Mouse (Mus musculus) limb, embryonic 11.5 days (tissue): ENCODE measurements around the gene Fam19a4. TPM values are rescaled to one million over a fixed set of nuclear protein-coding genes. Genes with fewer than 3 reads are reported as not detected.

ENCODE experiments used
- ATAC-seq: fragments of 200-750 bp; cut with Nextera tagmentation; 2 replicates; pipeline ENCODE4 v1.8.0; 2017; ENCODE audit warnings: low read depth; ENCODE audit not compliant: insufficient number of reproducible peaks, low FRiP score, low TSS enrichment
- DNase-seq: peaks from one replicate; pipeline ENCODE4 v3.0.0-alpha.2; 2015; ENCODE audit warnings: low spot score
- H3K27ac ChIP-seq: fragments of 300-500 bp; sonication (generic); replicated peaks from 2 replicates; pipeline ENCODE4 v1.5.1; 2014; ENCODE audit warnings: low read depth, mild to moderate bottlenecking, low read length
- H3K27me3 ChIP-seq: fragments of 300-500 bp; sonication (generic); 2 replicates; pipeline ENCODE4 v1.6.1; 2014; ENCODE audit warnings: mild to moderate bottlenecking, low read length, mixed read lengths; ENCODE audit not compliant: control insufficient read depth, insufficient read depth
- H3K36me3 ChIP-seq: fragments of 300-500 bp; sonication (generic); 2 replicates; pipeline ENCODE4 v1.6.1; 2014; ENCODE audit warnings: mild to moderate bottlenecking, low read length, moderate library complexity, mixed read lengths; ENCODE audit not compliant: control insufficient read depth, insufficient read depth
- H3K4me1 ChIP-seq: fragments of 300-500 bp; sonication (generic); 2 replicates; pipeline ENCODE4 v1.6.1; 2014; ENCODE audit warnings: low read length, mixed read lengths; ENCODE audit not compliant: control insufficient read depth, insufficient read depth
- H3K4me2 ChIP-seq: fragments of 300-500 bp; sonication (generic); 2 replicates; pipeline ENCODE4 v1.6.1; 2014; ENCODE audit warnings: low read depth, mild to moderate bottlenecking, moderate library complexity; ENCODE audit not compliant: severe bottlenecking
- H3K4me3 ChIP-seq: fragments of 300-500 bp; sonication (generic); 2 replicates; pipeline ENCODE4 v1.5.1; 2014; ENCODE audit warnings: low read depth, low read length
- H3K9ac ChIP-seq: fragments of 300-500 bp; sonication (generic); 2 replicates; pipeline ENCODE4 v1.6.1; 2014; ENCODE audit warnings: mild to moderate bottlenecking, low read length
- H3K9me3 ChIP-seq: fragments of 300-500 bp; sonication (generic); 2 replicates; pipeline ENCODE4 v1.6.1; 2016; ENCODE audit warnings: low read length; ENCODE audit not compliant: control insufficient read depth
- WGBS: fragments of 180-500 bp; shearing (Covaris S2); extraction: QIAGEN DNeasy Blood & Tissue Kit; methylation state at CpG from one replicate; pipeline ENCODE4 v1.1.7; 2014; 5-methylcytosine and 5-hydroxymethylcytosine counted together
- polyA plus RNA-seq: library from polyadenylated mRNA; unstranded; fragments of >200 nt; fragmentation: Nextera tagmentation; extraction: Ambion mirVana; gene quantifications from 2 replicates; pipeline ENCODE4 v1.2.1, GENCODE M21; 2014

The Fam19a4 gene
- polyA plus RNA-seq: 0.74 and 0.81 TPM in 2 replicates

DNA sequence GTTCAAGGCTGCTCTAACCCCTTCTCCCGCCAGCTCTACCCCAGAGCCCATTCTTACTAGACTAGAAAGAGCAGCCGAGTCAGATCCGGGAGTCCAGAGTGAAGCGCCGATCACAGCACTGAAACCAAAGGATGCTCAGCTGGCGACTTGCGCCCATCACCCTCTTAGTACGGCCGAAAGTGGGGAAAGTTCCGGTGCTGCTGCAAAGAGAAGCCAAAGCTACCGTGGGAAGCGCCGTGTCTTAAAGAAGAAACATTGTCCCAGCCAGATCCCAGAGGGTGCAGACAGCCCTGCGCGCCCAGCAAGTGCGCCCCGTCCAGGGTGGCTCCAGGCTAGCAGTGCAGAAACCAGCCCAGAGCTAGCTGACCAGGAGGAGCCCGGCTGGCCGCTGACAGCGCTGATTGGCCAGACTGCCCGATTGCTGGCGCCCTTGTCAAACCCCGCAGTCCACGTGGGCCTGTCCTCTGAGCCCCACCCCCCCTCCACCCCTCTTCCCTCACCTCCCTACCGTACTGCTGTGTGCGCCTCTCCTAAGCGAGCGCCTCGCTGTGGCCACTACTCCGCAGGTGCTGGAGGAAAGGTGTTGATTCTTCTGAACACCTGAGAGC, at the start of gene Fam19a4:
TSS of gene Fam19a4 (minus strand) at position 340 of the 608 bp plus-strand sequence.
- ATAC-seq: peak; percentile 88
- H3K4me1 ChIP-seq: 0 out of 2 replicates have a peak, but pooled peaks cover 6% of the 10 kb centered on the region
- no peaks in the 10 kb centered on the region for H3K36me3 ChIP-seq
- H3K4me3 ChIP-seq: peak within 1 kb of the TSS; percentile 36
- DNase-seq: peak; percentile 75
- H3K4me2 ChIP-seq: peak within 1 kb of the TSS; percentile 67
- H3K9me3 ChIP-seq: no peaks in the 10 kb centered on the region
- H3K27me3 ChIP-seq: peaks cover 17% of the 10 kb centered on the region
- no peak within 1 kb of the TSS for H3K9ac ChIP-seq
- WGBS: under 1% methylated on average over 30 of the region's 30 CpGs
- no peak within 1 kb of the TSS for H3K27ac ChIP-seq

DNA sequence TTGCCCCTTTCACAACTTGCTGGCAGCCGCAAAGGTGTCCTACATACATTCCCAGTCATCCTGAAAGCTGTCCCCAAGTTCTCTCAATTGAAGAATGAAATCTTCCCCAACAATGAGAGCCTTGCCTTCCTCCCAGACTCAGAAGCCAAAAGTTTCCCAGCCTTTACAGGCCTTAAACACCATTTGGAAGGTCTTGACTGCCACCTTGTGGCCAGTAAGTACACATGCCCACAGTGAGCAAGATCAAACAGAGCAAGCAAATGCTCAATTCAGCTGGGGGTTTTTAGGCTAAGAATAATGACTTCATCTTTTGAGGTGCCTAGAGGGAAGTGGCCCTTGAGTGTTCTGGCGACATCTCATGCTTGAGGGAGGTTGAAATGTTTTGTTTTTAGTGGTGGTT, 46.6 kb upstream of the Fam19a4 start:
- Histone ChIP-seq H3K4me1 (no peaks in the 10 kb centered on the region), H3K4me3 (no peak overlapping the region), H3K9me3 (no peaks in the 10 kb centered on the region), H3K27ac (no peak overlapping the region), H3K4me2 (no peak overlapping the region), H3K9ac (no peak overlapping the region), H3K36me3 (no peaks in the 10 kb centered on the region), H3K27me3 (no peaks in the 10 kb centered on the region)
- peak; percentile 61; the same call in 1 of the 2 replicates for ATAC-seq
- DNase-seq: peak; percentile 66
- 16% methylated on average over 2 of the region's 2 CpGs for WGBS

DNA sequence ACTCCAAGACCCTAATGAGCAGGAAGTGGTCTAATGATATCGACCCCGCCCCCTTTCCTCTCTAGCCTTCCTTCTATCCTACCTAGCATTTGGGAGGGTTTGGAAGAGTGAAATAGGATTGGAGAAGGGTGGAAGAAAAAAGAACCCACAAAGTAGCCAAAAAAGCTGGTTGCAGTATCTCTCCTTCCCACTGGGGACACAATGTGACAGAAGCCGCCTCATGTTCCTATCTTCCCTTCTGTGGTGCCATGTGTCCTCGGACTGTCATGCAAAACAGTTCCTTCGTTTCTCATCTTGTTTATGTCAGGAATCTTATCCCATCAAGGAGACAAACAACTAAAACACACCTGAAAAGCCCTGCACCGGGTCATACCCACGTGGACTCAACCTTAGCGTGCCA, 45.9 kb upstream of the Fam19a4 start:
- no peaks in the 10 kb centered on the region for H3K27me3 ChIP-seq
- ATAC-seq (no peak), DNase-seq (no peak)
- H3K9me3 ChIP-seq: no peaks in the 10 kb centered on the region
- 77% methylated on average over 8 of the region's 8 CpGs for WGBS
- H3K27ac ChIP-seq: no peak overlapping the region
- no peak overlapping the region for H3K9ac ChIP-seq
- no peaks in the 10 kb centered on the region for H3K36me3 ChIP-seq
- no peak overlapping the region for H3K4me3 ChIP-seq
- H3K4me1 ChIP-seq: no peaks in the 10 kb centered on the region
- H3K4me2 ChIP-seq: no peak overlapping the region

DNA sequence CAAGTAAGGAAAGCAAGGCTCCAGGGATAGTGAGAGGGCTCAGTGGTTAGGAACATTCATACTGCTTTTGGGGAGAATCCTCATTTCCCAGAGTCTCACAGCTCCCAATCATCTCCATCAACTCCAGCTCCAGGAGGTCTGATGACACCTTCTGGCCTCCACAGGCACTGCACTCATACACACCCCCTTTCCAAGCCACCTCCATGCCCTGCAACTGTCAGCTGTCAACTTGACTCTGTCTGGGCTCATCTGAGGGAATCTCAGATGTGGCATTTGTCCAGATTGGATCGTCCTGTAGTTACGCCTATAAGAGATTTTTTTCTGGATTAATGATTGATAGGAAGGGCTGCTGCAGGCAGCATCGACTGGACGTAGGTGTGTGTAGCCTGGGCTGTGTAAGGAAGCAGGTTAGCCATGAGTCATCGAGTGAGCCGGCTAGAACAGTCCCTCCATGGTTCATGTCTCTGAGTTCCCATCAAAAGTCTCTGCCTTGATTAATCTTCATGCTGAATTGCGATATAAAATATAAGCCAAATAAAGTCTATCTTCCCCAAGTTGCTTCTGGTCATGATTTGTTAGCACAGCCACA, 44.1 kb upstream of the Fam19a4 start:
- H3K27ac ChIP-seq: no peak overlapping the region
- DNase-seq (no peak), ATAC-seq (0 out of 2 replicates have a peak, but pooled peaks have one; percentile 34)
- H3K36me3 ChIP-seq: no peaks in the 10 kb centered on the region
- no peak overlapping the region for H3K9ac ChIP-seq
- no peaks in the 10 kb centered on the region for H3K27me3 ChIP-seq
- H3K4me1 ChIP-seq: no peaks in the 10 kb centered on the region
- H3K4me2 ChIP-seq: no peak overlapping the region
- H3K4me3 ChIP-seq: no peak overlapping the region
- WGBS: 82% methylated on average over 7 of the region's 7 CpGs
- no peaks in the 10 kb centered on the region for H3K9me3 ChIP-seq

DNA sequence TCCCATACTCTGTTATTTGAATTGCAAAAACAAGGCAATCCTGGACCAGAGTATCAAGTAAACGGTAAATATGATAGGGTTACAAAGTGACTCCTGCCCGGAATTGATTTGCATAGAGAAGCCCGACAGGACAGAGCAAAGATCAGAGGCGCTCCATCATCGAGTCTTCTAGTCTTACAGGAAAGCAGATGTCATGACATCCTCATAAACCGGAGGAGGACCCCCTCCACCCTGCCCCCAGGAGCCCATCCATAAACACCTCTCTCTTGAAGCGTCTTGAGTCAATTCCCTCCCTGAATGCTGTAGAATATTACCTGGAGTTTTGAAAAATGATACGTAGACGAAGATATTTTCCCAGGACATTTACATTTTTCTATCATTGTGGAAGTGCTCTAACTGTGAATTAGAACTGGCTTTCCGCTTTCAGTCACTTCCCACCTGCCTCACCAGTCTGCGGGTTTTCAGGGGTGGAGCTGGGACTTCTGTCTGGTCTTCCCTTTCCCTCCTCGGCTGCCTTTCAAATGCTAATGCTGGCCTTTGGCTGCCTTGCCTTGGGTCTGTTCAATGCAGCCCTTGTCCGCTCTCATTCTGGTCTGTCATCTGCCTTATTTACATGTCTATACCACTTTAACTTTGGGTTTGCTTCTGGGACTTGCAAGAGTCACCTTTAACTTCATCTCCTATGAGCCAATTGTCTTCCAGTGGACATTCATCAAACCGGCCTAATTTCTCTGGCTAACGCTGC, 41.9 kb upstream of the Fam19a4 start:
- 6% methylated on average over 15 of the region's 15 CpGs for WGBS
- H3K4me2 ChIP-seq: no peak overlapping the region
- no peak for DNase-seq
- no peaks in the 10 kb centered on the region for H3K27me3 ChIP-seq
- no peaks in the 10 kb centered on the region for H3K9me3 ChIP-seq
- no peak overlapping the region for H3K9ac ChIP-seq
- no peaks in the 10 kb centered on the region for H3K36me3 ChIP-seq
- ATAC-seq: no peak
- H3K4me3 ChIP-seq: no peak overlapping the region
- H3K4me1 ChIP-seq: no peaks in the 10 kb centered on the region
- H3K27ac ChIP-seq: no peak overlapping the region

DNA sequence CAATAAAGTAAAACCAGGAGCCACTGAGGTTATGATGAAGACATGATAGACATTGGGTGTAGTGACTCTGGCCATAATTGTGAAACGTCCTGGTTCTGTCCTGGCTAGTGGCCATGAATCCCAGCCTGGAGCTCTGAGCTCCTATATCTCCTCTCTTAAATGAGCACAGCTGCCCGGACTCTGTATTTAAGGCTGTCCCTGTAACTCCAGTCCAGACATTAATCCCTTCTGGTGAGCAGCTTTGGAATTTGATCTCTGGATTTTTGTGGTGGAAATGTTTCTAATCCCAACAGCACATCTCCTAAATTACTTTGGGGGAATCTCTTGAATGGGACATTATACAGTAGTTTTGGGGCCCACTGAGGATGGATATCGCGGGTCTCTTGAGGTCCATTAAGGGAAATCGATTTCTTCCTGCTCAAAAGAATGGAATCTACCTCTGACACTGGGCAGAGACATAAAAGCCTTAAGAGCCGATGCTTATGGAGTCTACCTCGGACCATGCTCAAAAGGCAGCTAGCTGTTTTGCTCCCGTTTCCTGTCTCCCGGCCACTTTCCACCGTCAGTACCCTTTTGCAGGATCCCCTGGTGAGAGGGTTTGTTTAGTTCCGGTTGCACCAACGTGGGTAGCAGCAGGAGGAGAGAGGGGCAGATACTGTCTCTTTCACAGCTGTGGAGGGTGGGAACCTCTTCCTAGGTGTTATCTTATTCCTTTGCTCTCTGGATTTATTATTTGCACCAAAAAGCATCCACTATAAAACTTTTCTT, 41.2 kb upstream of the Fam19a4 start:
- no peak overlapping the region for H3K27ac ChIP-seq
- no peak for ATAC-seq
- no peaks in the 10 kb centered on the region for H3K36me3 ChIP-seq
- H3K4me3 ChIP-seq: no peak overlapping the region
- no peak for DNase-seq
- no peak overlapping the region for H3K4me2 ChIP-seq
- H3K27me3 ChIP-seq: no peaks in the 10 kb centered on the region
- H3K9ac ChIP-seq: no peak overlapping the region
- H3K4me1 ChIP-seq: no peaks in the 10 kb centered on the region
- WGBS: 13% methylated on average over 12 of the region's 12 CpGs
- no peaks in the 10 kb centered on the region for H3K9me3 ChIP-seq

GRCm38 (mm10) chr6:97082336-97082735, 22.1 kb upstream of the Fam19a4 start:
- Histone ChIP-seq H3K9me3 (no peaks in the 10 kb centered on the region), H3K4me2 (no peak overlapping the region), H3K27ac (no peak overlapping the region), H3K36me3 (no peaks in the 10 kb centered on the region), H3K9ac (no peak overlapping the region), H3K4me1 (no peaks in the 10 kb centered on the region), H3K4me3 (no peak overlapping the region), H3K27me3 (no peaks in the 10 kb centered on the region)
- DNase-seq: no peak
- no peak for ATAC-seq
- 62% methylated on average over 2 of the region's 2 CpGs for WGBS

DNA sequence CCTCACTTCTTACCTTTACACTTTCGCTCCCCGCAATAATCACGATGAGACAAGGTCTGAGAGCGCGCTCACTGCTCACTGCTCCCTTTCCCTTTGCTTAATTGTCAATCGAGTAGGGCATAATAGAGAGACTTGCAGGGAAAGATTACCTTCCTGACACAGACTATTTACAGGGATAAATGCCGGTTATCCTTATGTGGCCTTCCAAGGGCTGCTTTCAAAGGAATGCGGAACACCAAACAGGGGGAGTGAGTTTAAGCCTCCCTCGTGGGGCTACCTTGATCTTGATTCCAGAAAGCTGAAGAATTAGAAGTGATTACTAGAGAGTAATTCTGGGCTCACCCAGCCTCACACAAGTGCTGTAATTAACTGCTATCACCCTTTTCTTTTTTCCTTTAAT, 19.8 kb upstream of the Fam19a4 start:
- H3K27ac ChIP-seq: no peak overlapping the region
- WGBS: 44% methylated on average over 9 of the region's 9 CpGs
- no peak overlapping the region for H3K9ac ChIP-seq
- H3K36me3 ChIP-seq: no peaks in the 10 kb centered on the region
- no peaks in the 10 kb centered on the region for H3K4me1 ChIP-seq
- H3K9me3 ChIP-seq: no peaks in the 10 kb centered on the region
- ATAC-seq (no peak), DNase-seq (no peak)
- H3K4me3 ChIP-seq: no peak overlapping the region
- H3K4me2 ChIP-seq: no peak overlapping the region
- no peaks in the 10 kb centered on the region for H3K27me3 ChIP-seq
